Mouse (Mus musculus) limb, embryonic 13.5 days (tissue): Measurements from ENCODE around the gene Fam184a. TPM values are rescaled to one million over a fixed set of nuclear protein-coding genes. Genes with fewer than 3 reads are reported as not detected.

Experiments
- ATAC-seq: fragments of 200-750 bp; cut with Nextera tagmentation; 2 replicates; pipeline ENCODE4 v1.8.0; 2017; ENCODE audit warnings: low read depth, moderate number of reproducible peaks, moderate TSS enrichment; ENCODE audit not compliant: low FRiP score
- H3K27ac ChIP-seq: fragments of 300-500 bp; sonication (generic); 2 replicates; pipeline ENCODE4 v1.5.1; 2015; ENCODE audit warnings: inconsistent platforms, mild to moderate bottlenecking, moderate library complexity
- H3K27me3 ChIP-seq: fragments of 300-500 bp; sonication (generic); 2 replicates; pipeline ENCODE4 v1.6.1; 2015; ENCODE audit warnings: mild to moderate bottlenecking, inconsistent platforms
- H3K36me3 ChIP-seq: fragments of 300-500 bp; sonication (generic); 2 replicates; pipeline ENCODE4 v1.6.1; 2015; ENCODE audit warnings: inconsistent platforms, mild to moderate bottlenecking, moderate library complexity
- H3K4me1 ChIP-seq: fragments of 300-500 bp; sonication (generic); 2 replicates; pipeline ENCODE4 v1.6.1; 2015; ENCODE audit warnings: inconsistent platforms
- H3K4me2 ChIP-seq: fragments of 300-500 bp; sonication (generic); replicated peaks from 2 replicates; pipeline ENCODE4 v1.6.1; 2015; ENCODE audit warnings: inconsistent platforms, mild to moderate bottlenecking, moderate library complexity
- H3K4me3 ChIP-seq: fragments of 300-500 bp; sonication (generic); 2 replicates; pipeline ENCODE4 v1.5.1; 2015; ENCODE audit warnings: moderate library complexity, mild to moderate bottlenecking, inconsistent platforms
- H3K9ac ChIP-seq: fragments of 300-500 bp; sonication (generic); 2 replicates; pipeline ENCODE4 v1.6.1; 2015; ENCODE audit warnings: mild to moderate bottlenecking, inconsistent platforms
- H3K9me3 ChIP-seq: fragments of 300-500 bp; sonication (generic); 2 replicates; pipeline ENCODE4 v1.6.1; 2016; ENCODE audit warnings: inconsistent platforms
- WGBS: fragments of 180-500 bp; shearing (Covaris S2); methylation state at CpG from one replicate; pipeline ENCODE4 v1.1.7; 2015; 5-methylcytosine and 5-hydroxymethylcytosine counted together
- polyA plus RNA-seq: library from polyadenylated mRNA; unstranded; fragments of >200 nt; fragmentation: Nextera tagmentation; extraction: Ambion mirVana; gene quantifications from 2 replicates; pipeline ENCODE4 v1.2.1, GENCODE M21; 2015

The Fam184a gene
- polyA plus RNA-seq, 1 experiment from 2014 or later: 6.9 TPM

DNA sequence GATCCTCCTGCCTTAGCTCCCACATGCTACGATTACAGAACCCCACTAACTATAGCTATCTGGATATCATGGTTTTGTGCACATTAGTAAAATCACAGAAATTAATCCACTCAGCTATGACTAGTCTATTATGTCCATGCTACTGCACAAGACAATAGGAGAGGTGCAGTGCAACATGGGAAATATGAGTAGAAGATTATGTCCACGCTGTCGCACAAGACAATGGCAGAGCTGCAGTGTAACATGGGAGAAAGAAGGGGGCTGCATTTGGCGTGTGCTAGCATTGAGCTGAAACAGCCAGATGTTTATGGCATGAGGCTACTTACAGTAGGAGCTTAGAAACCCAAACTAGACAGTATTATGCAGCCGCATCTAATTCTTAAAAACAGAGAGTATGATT lies 8.0 kb downstream of the Fam184a start:
- WGBS: 81% methylated on average over 5 of the region's 5 CpGs
- Histone ChIP-seq H3K27me3 (no peaks in the 10 kb centered on the region), H3K9me3 (no peaks in the 10 kb centered on the region), H3K36me3 (no peaks in the 10 kb centered on the region), H3K4me1 (peaks cover 4% of the 10 kb centered on the region; the same call in 1 of the 2 replicates), H3K27ac (no peak overlapping the region), H3K9ac (no peak overlapping the region), H3K4me3 (no peak overlapping the region), H3K4me2 (no peak overlapping the region)
- ATAC-seq: no peak

DNA sequence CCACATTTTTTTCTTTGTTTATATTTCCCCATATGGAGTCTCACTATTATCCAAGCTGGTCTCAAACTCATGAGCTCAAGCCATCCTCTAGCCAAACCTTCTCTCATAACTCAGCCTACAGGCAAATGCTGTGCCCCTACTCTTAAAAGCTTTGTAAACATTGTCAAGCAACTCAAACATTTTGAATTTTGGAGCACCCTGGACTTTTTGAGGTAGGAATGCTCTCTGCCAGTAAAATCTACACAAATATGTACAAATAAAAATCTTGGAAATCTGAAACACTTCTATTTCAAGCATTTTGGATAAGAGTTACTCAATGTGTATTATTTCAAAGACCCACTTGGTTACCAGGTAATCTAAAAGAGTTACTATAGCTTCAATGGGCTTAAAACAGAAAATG lies 10.9 kb downstream of the Fam184a start:
- Histone ChIP-seq H3K27me3 (no peaks in the 10 kb centered on the region), H3K4me2 (no peak overlapping the region), H3K4me3 (no peak overlapping the region), H3K27ac (no peak overlapping the region), H3K9me3 (no peaks in the 10 kb centered on the region), H3K9ac (no peak overlapping the region), H3K36me3 (no peaks in the 10 kb centered on the region), H3K4me1 (peaks cover 4% of the 10 kb centered on the region; the same call in 1 of the 2 replicates)
- ATAC-seq: no peak

DNA sequence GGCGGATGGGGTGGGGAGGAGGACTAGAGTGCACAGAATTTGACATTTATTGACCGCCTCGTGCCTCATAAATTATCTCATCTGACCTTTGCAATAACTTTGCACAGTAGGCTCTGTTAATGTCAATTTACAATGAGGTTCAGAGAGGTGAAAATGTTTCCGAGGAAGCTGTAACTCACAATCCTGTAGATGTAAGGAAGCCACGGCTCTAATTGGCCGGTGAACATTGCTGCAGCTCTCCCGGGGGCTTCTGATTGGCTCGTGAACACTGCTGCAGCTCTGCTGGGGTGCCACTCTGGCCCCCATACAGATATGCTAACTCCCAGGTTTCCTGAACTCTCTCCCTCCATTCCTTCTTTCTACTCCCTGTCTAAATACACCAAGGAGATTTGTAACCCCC lies 12.1 kb downstream of the Fam184a start:
- WGBS: 64% methylated on average over 8 of the region's 8 CpGs
- peaks cover 4% of the 10 kb centered on the region; the same call in 1 of the 2 replicates for H3K4me1 ChIP-seq
- no peaks in the 10 kb centered on the region for H3K36me3 ChIP-seq
- H3K27me3 ChIP-seq: no peaks in the 10 kb centered on the region
- no peak overlapping the region for H3K27ac ChIP-seq
- H3K9ac ChIP-seq: no peak overlapping the region
- ATAC-seq: no peak
- no peak overlapping the region for H3K4me2 ChIP-seq
- no peaks in the 10 kb centered on the region for H3K9me3 ChIP-seq
- H3K4me3 ChIP-seq: no peak overlapping the region

DNA sequence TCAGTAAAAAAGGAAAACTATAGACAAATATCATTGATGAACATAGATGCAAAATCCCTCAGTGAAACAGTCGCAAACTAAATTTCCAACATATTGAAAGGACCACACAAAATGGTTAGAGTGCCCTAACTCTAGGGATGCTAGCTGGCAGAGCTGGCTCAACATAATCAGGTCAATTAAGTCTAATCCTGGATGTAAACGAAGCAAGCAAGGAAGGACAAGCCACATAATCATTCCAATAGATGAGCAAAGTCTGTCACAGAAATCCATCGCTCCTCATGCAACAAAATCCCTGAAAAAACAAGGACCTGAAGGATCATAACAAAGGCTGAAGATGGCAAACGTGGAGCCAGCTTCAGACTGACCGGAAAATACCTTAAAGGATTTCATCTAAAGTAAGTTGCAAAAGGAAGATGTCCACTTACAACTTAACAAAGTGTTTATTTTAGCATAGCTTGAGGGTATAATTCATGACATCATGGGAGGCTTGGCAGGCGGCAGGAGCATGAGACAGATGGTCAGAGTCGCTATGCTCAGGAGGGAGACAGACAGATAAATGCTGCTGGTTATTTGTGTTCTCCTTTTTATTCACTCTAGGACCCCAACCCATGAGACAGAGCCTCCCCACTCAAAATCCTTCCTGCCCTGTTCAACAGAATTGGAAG lies 15.6 kb downstream of the Fam184a start:
- Histone ChIP-seq H3K36me3 (no peaks in the 10 kb centered on the region), H3K4me1 (peaks cover 4% of the 10 kb centered on the region; the same call in 1 of the 2 replicates), H3K4me2 (no peak overlapping the region), H3K4me3 (no peak overlapping the region), H3K27me3 (no peaks in the 10 kb centered on the region), H3K9me3 (no peaks in the 10 kb centered on the region), H3K27ac (no peak overlapping the region), H3K9ac (no peak overlapping the region)
- ATAC-seq: no peak
- 78% methylated on average over 7 of the region's 7 CpGs for WGBS

GRCm38 (mm10) chr10:53732324-53732723 lies 18.6 kb downstream of the Fam184a start:
- no peak overlapping the region for H3K4me2 ChIP-seq
- H3K9ac ChIP-seq: no peak overlapping the region
- H3K27ac ChIP-seq: no peak overlapping the region
- no peaks in the 10 kb centered on the region for H3K36me3 ChIP-seq
- 87% methylated on average over 7 of the region's 7 CpGs for WGBS
- H3K4me3 ChIP-seq: no peak overlapping the region
- H3K27me3 ChIP-seq: no peaks in the 10 kb centered on the region
- peaks cover 7% of the 10 kb centered on the region; the same call in 1 of the 2 replicates for H3K4me1 ChIP-seq
- no peaks in the 10 kb centered on the region for H3K9me3 ChIP-seq
- ATAC-seq: no peak

DNA sequence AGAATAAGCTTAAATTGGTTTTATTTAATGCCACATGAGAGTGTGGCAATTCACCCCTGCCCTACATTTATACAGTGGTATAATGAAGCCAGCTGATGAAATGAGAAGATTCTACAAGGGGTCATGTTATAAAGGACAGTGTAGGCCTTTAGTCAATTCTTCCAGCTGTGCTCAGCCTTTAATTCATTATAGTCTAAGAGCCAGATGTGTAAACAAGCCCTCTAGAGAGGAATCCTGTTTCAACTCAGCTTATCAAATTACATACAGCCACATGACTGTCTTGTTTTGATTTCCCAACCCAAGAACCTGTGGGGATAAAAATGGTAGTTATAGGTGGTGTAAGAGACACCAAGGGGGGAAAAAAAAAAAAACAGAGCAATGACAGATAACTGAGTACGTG lies 22.0 kb downstream of the Fam184a start:
- peaks cover 7% of the 10 kb centered on the region; the same call in 1 of the 2 replicates for H3K4me1 ChIP-seq
- H3K36me3 ChIP-seq: no peaks in the 10 kb centered on the region
- no peaks in the 10 kb centered on the region for H3K27me3 ChIP-seq
- ATAC-seq: peak; percentile 24; the same call in 1 of the 2 replicates
- no peak overlapping the region for H3K27ac ChIP-seq
- H3K4me3 ChIP-seq: no peak overlapping the region
- 43% methylated on average over 1 of the region's 1 CpGs for WGBS
- H3K9me3 ChIP-seq: no peaks in the 10 kb centered on the region
- no peak overlapping the region for H3K4me2 ChIP-seq
- no peak overlapping the region for H3K9ac ChIP-seq

DNA sequence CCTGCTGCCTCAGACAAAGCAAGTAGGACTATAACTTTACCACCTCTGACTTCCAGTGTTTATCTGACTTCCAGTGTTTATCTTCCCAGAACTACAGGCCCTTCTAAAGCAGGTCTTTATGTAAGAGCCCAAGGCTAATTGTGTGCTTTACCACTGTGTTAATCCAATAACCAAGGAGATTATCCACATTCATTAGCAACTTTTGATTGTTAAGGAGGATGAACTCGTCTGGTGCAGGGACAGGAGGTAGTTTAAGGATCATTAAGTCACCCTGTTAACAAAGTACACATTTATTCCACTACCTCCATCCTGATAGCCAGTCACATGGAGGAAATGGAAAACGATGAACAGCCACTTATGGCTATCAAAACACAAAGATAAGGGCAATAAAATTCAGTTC lies 25.6 kb downstream of the Fam184a start:
- no peak overlapping the region for H3K4me3 ChIP-seq
- H3K9ac ChIP-seq: no peak overlapping the region
- H3K4me2 ChIP-seq: no peak overlapping the region
- no peak for ATAC-seq
- WGBS: 41% methylated on average over 2 of the region's 2 CpGs
- H3K27me3 ChIP-seq: no peaks in the 10 kb centered on the region
- peaks cover 7% of the 10 kb centered on the region; the same call in 1 of the 2 replicates for H3K4me1 ChIP-seq
- no peaks in the 10 kb centered on the region for H3K9me3 ChIP-seq
- H3K27ac ChIP-seq: no peak overlapping the region
- no peaks in the 10 kb centered on the region for H3K36me3 ChIP-seq

GRCm38 (mm10) chr10:53704516-53704915 lies 46.4 kb downstream of the Fam184a start:
- WGBS: 87% methylated on average over 9 of the region's 9 CpGs
- Histone ChIP-seq H3K9me3 (no peaks in the 10 kb centered on the region), H3K4me1 (no peaks in the 10 kb centered on the region), H3K36me3 (no peaks in the 10 kb centered on the region), H3K4me3 (no peak overlapping the region), H3K27ac (no peak overlapping the region), H3K4me2 (no peak overlapping the region), H3K9ac (no peak overlapping the region), H3K27me3 (no peaks in the 10 kb centered on the region)
- no peak for ATAC-seq

GRCm38 (mm10) chr10:53698531-53698930 lies 52.4 kb downstream of the Fam184a start:
- no peak for ATAC-seq
- Histone ChIP-seq H3K36me3 (no peaks in the 10 kb centered on the region), H3K9ac (no peak overlapping the region), H3K27ac (no peak overlapping the region), H3K4me1 (no peaks in the 10 kb centered on the region), H3K27me3 (no peaks in the 10 kb centered on the region), H3K9me3 (no peaks in the 10 kb centered on the region), H3K4me2 (no peak overlapping the region), H3K4me3 (no peak overlapping the region)
- 84% methylated on average over 10 of the region's 10 CpGs for WGBS

GRCm38 (mm10) chr10:53694757-53695156 lies 56.2 kb downstream of the Fam184a start:
- H3K4me3 ChIP-seq: no peak overlapping the region
- ATAC-seq: no peak
- H3K4me2 ChIP-seq: no peak overlapping the region
- H3K9ac ChIP-seq: no peak overlapping the region
- H3K4me1 ChIP-seq: no peaks in the 10 kb centered on the region
- no peaks in the 10 kb centered on the region for H3K27me3 ChIP-seq
- WGBS: 73% methylated on average over 5 of the region's 5 CpGs
- H3K36me3 ChIP-seq: no peaks in the 10 kb centered on the region
- H3K9me3 ChIP-seq: no peaks in the 10 kb centered on the region
- H3K27ac ChIP-seq: no peak overlapping the region

DNA sequence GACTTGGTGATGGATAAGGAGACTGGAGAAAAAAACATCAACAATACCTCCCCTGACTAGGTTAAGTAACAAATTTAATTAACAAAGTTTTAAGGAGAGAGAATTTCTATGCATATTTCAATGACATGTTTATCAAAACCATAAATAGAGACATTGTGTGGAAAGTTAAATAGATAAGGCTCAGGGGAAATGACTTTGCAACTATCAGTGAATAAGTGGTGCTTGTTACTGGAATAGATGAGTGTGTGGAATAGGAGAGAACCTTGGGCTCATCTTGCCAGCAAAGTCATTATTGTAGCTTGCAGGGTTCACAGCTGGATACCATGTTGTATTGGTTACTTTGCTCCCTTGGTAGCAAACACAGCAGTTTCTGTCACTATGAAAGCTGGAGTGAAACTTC lies 59.7 kb downstream of the Fam184a start:
- Histone ChIP-seq H3K9me3 (no peaks in the 10 kb centered on the region), H3K27ac (no peak overlapping the region), H3K36me3 (0 out of 2 replicates have a peak, but pooled peaks cover 2% of the 10 kb centered on the region), H3K4me3 (no peak overlapping the region), H3K4me2 (no peak overlapping the region), H3K4me1 (no peaks in the 10 kb centered on the region), H3K27me3 (no peaks in the 10 kb centered on the region), H3K9ac (no peak overlapping the region)
- ATAC-seq: no peak

- H3K4me3 ChIP-seq: no peak overlapping the region
- H3K9me3 ChIP-seq: no peaks in the 10 kb centered on the region
- no peaks in the 10 kb centered on the region for H3K4me1 ChIP-seq
- H3K27ac ChIP-seq: no peak overlapping the region
- no peaks in the 10 kb centered on the region for H3K27me3 ChIP-seq
- no peak overlapping the region for H3K4me2 ChIP-seq
- no peak overlapping the region for H3K9ac ChIP-seq
- H3K36me3 ChIP-seq: 0 out of 2 replicates have a peak, but pooled peaks cover 2% of the 10 kb centered on the region
- no peak for ATAC-seq
- WGBS: 81% methylated on average over 4 of the region's 4 CpGs
Observed at GRCm38 (mm10) chr10:53688952-53689584, 61.9 kb downstream of the Fam184a start.

- WGBS: 68% methylated on average over 1 of the region's 1 CpGs
- Histone ChIP-seq H3K27me3 (no peaks in the 10 kb centered on the region), H3K9me3 (no peaks in the 10 kb centered on the region), H3K4me3 (no peak overlapping the region), H3K36me3 (0 out of 2 replicates have a peak, but pooled peaks cover 2% of the 10 kb centered on the region), H3K4me2 (no peak overlapping the region), H3K4me1 (no peaks in the 10 kb centered on the region), H3K9ac (no peak overlapping the region), H3K27ac (no peak overlapping the region)
- ATAC-seq: no peak
Observed at GRCm38 (mm10) chr10:53688533-53688932, 62.4 kb downstream of the Fam184a start.
